Mouse (Mus musculus) thymus, adult 2 months (tissue): ENCODE measurements around the gene St8sia1.

Experiments
- CTCF ChIP-seq: fragments of 200-500 bp; IDR thresholded peaks from 2 replicates; pipeline ENCODE4 v1.5.1; 2012; ENCODE audit warnings: mild to moderate bottlenecking, control low read depth, low read length, moderate library complexity, borderline replicate concordance; ENCODE audit not compliant: control insufficient read depth, poor library complexity, insufficient read depth; ENCODE audit errors: extremely low read depth
- POLR2A ChIP-seq: fragments of 200-500 bp; IDR thresholded peaks from 2 replicates; pipeline ENCODE4 v1.6.1; 2012; ENCODE audit warnings: mild to moderate bottlenecking, low read length, control low read depth, moderate library complexity; ENCODE audit not compliant: control insufficient read depth, poor library complexity, insufficient read depth; ENCODE audit errors: extremely low read depth

GRCm38 (mm10) chr6:142950354-142950753 is 13.9 kb downstream of the St8sia1 start:
- TF ChIP-seq POLR2A (no peak), CTCF (no peak)
